Mouse (Mus musculus) midbrain, embryonic 16.5 days (tissue): ENCODE results near the gene Zdhhc7. TPM values are rescaled to one million over a fixed set of nuclear protein-coding genes. Genes with fewer than 3 reads are reported as not detected.

Experiments
- ATAC-seq: fragments of 200-750 bp; cut with Nextera tagmentation; 2 replicates; pipeline ENCODE4 v1.8.0; 2017; ENCODE audit warnings: moderate TSS enrichment
- H3K27ac ChIP-seq: fragments of 300-500 bp; sonication (generic); 2 replicates; pipeline ENCODE4 v1.5.1; 2014; ENCODE audit warnings: mild to moderate bottlenecking, low read length, mixed read lengths
- H3K27me3 ChIP-seq: fragments of 300-500 bp; sonication (generic); 2 replicates; pipeline ENCODE4 v1.6.1; 2014; ENCODE audit warnings: low read depth, low read length, mixed read lengths; ENCODE audit not compliant: control insufficient read depth, insufficient read depth
- H3K36me3 ChIP-seq: fragments of 300-500 bp; sonication (generic); 2 replicates; pipeline ENCODE4 v1.6.1; 2014; ENCODE audit warnings: mild to moderate bottlenecking, low read length, moderate library complexity, mixed read lengths; ENCODE audit not compliant: control insufficient read depth, insufficient read depth
- H3K4me1 ChIP-seq: fragments of 300-500 bp; sonication (generic); 2 replicates; pipeline ENCODE4 v1.6.1; 2014; ENCODE audit warnings: mild to moderate bottlenecking, low read length, mixed read lengths; ENCODE audit not compliant: control insufficient read depth, insufficient read depth
- H3K4me2 ChIP-seq: fragments of 300-500 bp; sonication (generic); 2 replicates; pipeline ENCODE4 v1.6.1; 2014; ENCODE audit warnings: mild to moderate bottlenecking, low read length, mixed read lengths
- H3K4me3 ChIP-seq: fragments of 300-500 bp; sonication (generic); 2 replicates; pipeline ENCODE4 v1.5.1; 2014; ENCODE audit warnings: low read depth, mild to moderate bottlenecking, low read length, moderate library complexity, mixed read lengths
- H3K9ac ChIP-seq: fragments of 300-500 bp; sonication (generic); 2 replicates; pipeline ENCODE4 v1.6.1; 2014; ENCODE audit warnings: low read depth, low read length, mixed read lengths
- H3K9me3 ChIP-seq: fragments of 300-500 bp; sonication (generic); replicated peaks from 2 replicates; pipeline ENCODE4 v1.6.1; 2014; ENCODE audit warnings: mild to moderate bottlenecking, low read length, mixed read lengths; ENCODE audit not compliant: control insufficient read depth, poor library complexity, severe bottlenecking
- WGBS: fragments of 180-500 bp; shearing (Covaris S2); extraction: QIAGEN DNeasy Blood & Tissue Kit; methylation state at CpG from one replicate; pipeline ENCODE4 v1.1.7; 2014; 5-methylcytosine and 5-hydroxymethylcytosine counted together
- polyA plus RNA-seq: library from polyadenylated mRNA; unstranded; fragments of >200 nt; fragmentation: Nextera tagmentation; extraction: Ambion mirVana; gene quantifications from 2 replicates; pipeline ENCODE4 v1.2.1, GENCODE M21; 2015

Zdhhc7 gene
- polyA plus RNA-seq, 1 experiment from 2014 or later: 27.8 TPM

DNA sequence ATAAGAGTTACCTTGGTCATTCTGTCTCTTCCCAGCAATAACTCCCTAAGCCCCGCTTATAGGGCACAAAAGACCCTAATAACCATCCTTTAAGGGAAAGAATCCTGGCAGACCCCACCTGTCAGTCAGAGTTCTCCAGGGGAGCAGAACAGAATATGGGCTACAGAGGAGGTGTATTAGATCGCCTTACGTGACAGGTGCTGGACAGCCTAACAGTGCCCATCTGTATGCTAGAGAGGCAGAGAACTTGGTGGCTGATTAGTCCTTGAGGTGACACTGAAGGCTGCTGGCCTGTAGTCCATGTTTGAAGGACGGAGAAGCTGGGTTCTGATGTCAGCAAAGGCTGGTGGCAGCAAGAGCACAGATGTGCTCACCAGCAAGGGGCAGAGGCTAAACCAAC, 9.7 kb upstream of the Zdhhc7 start:
- H3K9me3 ChIP-seq: no peaks in the 10 kb centered on the region
- H3K4me1 ChIP-seq: peaks cover 10% of the 10 kb centered on the region; the same call in 1 of the 2 replicates
- ATAC-seq: no peak
- no peak overlapping the region for H3K4me3 ChIP-seq
- no peak overlapping the region for H3K4me2 ChIP-seq
- 87% methylated on average over 4 of the region's 4 CpGs for WGBS
- no peaks in the 10 kb centered on the region for H3K27me3 ChIP-seq
- H3K9ac ChIP-seq: no peak overlapping the region
- H3K27ac ChIP-seq: no peak overlapping the region
- no peaks in the 10 kb centered on the region for H3K36me3 ChIP-seq

DNA sequence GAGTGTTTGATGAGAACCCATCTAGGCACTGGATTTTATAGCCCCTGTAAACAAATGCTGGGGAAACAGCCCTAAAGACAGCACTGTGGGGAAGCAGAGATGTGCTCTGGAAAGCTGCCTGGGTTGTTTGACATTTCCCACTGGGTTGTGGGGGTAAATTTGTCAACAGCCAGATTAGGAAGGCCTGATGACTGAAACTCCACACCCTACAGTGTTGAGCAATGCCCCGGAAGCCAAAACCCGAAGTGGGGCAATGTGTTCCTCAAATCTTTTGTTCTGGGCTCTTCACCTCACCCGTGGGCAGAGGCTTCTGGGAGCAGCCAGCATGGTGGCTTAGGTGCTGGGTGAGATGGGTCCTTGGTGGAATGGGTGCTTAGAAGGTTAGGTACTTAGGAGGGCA, 7.9 kb upstream of the Zdhhc7 start:
- Histone ChIP-seq H3K9ac (no peak overlapping the region), H3K4me2 (no peak overlapping the region), H3K27me3 (no peaks in the 10 kb centered on the region), H3K4me1 (peaks cover 6% of the 10 kb centered on the region; the same call in 1 of the 2 replicates), H3K9me3 (no peaks in the 10 kb centered on the region), H3K27ac (no peak overlapping the region), H3K36me3 (no peaks in the 10 kb centered on the region), H3K4me3 (no peak overlapping the region)
- ATAC-seq: no peak
- 67% methylated on average over 3 of the region's 3 CpGs for WGBS

DNA sequence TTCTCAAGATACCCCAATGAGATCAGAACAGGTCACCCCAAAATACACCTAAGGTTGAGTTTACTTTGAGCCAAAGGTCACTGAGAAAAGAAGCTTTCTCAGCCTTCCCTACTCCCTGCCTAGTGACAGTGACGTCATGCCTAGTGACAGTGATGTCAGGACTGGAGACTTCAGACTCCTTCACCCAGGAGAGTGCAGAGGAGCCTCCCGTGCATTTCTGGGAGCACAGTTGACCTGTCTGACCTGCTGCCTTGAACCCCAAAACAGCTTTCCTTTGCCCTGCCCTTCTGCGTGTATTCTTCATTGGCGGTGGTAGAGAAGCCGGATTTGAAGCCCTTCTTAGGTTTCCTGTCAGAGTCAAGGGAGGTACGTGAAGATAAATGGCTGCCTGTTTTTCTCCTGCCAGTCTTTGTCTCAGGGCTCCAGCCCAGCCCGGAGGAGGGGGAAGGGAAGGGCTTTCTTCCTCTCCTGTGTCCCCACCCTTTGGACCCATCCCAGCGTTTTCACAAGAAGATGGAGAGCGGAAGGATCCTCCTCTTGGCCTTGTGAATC, 3.5 kb upstream of the Zdhhc7 start:
- WGBS: 72% methylated on average over 9 of the region's 9 CpGs
- Histone ChIP-seq H3K4me2 (no peak overlapping the region), H3K27ac (no peak overlapping the region), H3K36me3 (no peaks in the 10 kb centered on the region), H3K9me3 (no peaks in the 10 kb centered on the region), H3K27me3 (no peaks in the 10 kb centered on the region), H3K4me1 (peaks cover 18% of the 10 kb centered on the region), H3K9ac (no peak overlapping the region), H3K4me3 (no peak overlapping the region)
- no peak for ATAC-seq

GRCm38 (mm10) chr8:120103916-120104315, 2.6 kb upstream of the Zdhhc7 start:
- no peak for ATAC-seq
- H3K36me3 ChIP-seq: no peaks in the 10 kb centered on the region
- WGBS: 93% methylated on average over 9 of the region's 9 CpGs
- H3K4me1 ChIP-seq: peaks cover 23% of the 10 kb centered on the region
- no peak overlapping the region for H3K27ac ChIP-seq
- H3K4me2 ChIP-seq: no peak overlapping the region
- H3K27me3 ChIP-seq: no peaks in the 10 kb centered on the region
- H3K4me3 ChIP-seq: no peak overlapping the region
- no peaks in the 10 kb centered on the region for H3K9me3 ChIP-seq
- no peak overlapping the region for H3K9ac ChIP-seq

DNA sequence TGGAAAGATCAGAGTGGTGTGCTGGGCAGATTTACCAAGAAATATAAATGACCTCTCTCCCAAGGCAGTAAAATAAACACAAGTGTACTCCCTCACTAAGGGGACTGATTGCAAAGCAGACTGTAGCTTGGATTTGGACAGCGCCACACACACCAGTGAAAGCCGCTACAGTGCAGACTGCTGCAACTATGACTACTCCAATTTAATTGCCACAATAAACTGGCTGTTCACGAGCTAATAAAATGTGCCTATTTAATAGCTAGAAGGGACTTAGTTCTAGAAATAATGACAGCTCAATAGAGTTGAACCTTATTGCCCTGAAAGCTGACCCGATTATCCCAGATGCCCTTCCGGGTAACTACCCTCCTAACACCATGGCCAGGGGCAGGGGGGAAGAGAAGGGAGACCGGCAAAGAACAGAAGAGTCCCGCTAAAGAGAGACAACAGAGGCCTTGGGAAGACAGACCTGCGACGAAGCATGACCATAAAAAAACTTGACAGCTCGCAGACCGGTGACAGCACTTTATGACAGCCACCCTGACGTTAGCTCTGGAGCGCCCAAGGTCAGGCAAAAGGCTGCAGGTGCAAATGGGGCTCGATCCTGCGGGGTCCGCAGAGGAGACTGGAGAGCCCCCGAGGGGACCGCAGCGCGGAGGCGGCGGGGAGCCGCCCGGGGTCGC, 754 bp downstream of the Zdhhc7 start:
- peak; percentile 3; the same call in 1 of the 2 replicates for ATAC-seq
- H3K36me3 ChIP-seq: no peaks in the 10 kb centered on the region

DNA sequence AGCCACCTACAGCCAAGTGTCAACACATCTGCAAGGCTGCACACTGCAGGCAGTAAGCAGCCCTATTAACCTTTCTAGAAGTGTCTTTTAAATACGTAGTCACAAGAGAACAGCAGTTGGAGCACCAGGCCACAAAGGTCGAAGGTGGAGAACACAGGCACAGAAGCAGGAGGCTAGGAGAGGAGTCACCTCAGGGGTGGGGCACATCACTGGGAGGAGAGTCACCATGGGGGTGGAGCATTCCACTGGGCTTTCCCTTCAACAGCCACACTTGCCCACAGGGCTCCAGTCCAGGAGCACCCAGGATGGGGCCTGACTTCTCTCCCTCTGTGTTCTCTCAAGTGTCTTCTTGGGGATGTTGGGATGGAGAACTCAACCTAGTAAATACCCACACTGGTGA, 4.8 kb downstream of the Zdhhc7 start:
- no peak overlapping the region for H3K27ac ChIP-seq
- WGBS: 92% methylated on average over 2 of the region's 2 CpGs

More for the DNA sequence above, 754 bp downstream of the Zdhhc7 start:
- H3K27ac ChIP-seq: peak overlapping the region; percentile 95
- H3K27me3 ChIP-seq: no peaks in the 10 kb centered on the region
- 7% methylated on average over 25 of the region's 25 CpGs for WGBS
- no peaks in the 10 kb centered on the region for H3K9me3 ChIP-seq
- H3K4me2 ChIP-seq: peak overlapping the region; percentile 94
- H3K4me3 ChIP-seq: peak overlapping the region; percentile 96
- peak overlapping the region; percentile 94 for H3K9ac ChIP-seq
- peaks cover 25% of the 10 kb centered on the region for H3K4me1 ChIP-seq

GRCm38 (mm10) chr8:120094801-120095200, 6.5 kb downstream of the Zdhhc7 start:
- Histone ChIP-seq H3K4me3 (no peak overlapping the region), H3K9me3 (no peaks in the 10 kb centered on the region), H3K9ac (no peak overlapping the region), H3K36me3 (peaks cover 18% of the 10 kb centered on the region), H3K4me2 (no peak overlapping the region), H3K4me1 (peaks cover 7% of the 10 kb centered on the region), H3K27me3 (no peaks in the 10 kb centered on the region), H3K27ac (no peak overlapping the region)
- 83% methylated on average over 10 of the region's 10 CpGs for WGBS
- ATAC-seq: no peak

More for the DNA sequence above, 4.8 kb downstream of the Zdhhc7 start:
- no peak overlapping the region for H3K4me3 ChIP-seq
- H3K9ac ChIP-seq: no peak overlapping the region
- no peaks in the 10 kb centered on the region for H3K9me3 ChIP-seq
- no peaks in the 10 kb centered on the region for H3K27me3 ChIP-seq
- H3K4me1 ChIP-seq: peaks cover 15% of the 10 kb centered on the region
- no peak overlapping the region for H3K4me2 ChIP-seq
- H3K36me3 ChIP-seq: peaks cover 6% of the 10 kb centered on the region; the same call in 1 of the 2 replicates
- no peak for ATAC-seq

DNA sequence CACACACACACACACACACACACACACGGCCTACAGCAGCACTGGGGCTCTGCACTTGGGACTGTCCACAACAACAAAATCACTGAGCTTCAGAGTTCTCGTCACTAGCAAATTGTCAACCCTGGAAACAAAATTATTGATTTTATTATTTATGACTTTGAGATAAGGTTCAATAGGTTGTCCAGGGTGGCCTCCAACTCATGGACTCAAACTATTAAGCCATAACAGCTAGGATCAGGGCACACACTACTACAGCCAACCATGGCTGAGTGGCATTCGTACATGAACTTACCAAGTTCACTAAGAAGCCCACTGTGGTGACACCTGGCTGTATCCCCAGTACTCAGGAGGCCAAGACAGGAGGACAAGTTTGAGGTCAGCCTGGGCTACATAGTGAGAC, 8.2 kb downstream of the Zdhhc7 start:
- Histone ChIP-seq H3K9me3 (no peaks in the 10 kb centered on the region), H3K27me3 (no peaks in the 10 kb centered on the region), H3K9ac (no peak overlapping the region), H3K27ac (no peak overlapping the region), H3K36me3 (peaks cover 21% of the 10 kb centered on the region), H3K4me3 (no peak overlapping the region), H3K4me2 (no peak overlapping the region), H3K4me1 (no peaks in the 10 kb centered on the region; the same call in 1 of the 2 replicates)
- WGBS: 91% methylated on average over 3 of the region's 3 CpGs
- ATAC-seq: no peak

DNA sequence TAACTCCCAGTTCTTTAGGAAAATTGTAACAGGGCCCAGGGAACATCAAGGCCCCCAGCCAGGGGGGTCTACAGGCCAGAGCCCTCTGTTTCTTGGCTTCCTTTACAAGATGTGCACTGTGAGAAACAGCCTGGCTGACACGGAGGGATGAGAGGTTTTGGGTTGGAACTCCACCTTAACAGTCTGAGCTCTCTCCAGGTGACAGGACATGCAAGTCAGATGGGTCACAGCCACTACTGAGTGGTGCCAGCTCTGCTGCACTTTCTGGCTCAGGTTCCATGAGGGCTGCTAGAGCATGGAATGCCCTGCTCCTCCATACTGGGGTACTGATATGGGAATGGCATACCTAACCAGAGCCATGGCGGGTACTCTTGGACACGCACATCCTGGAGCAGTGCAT, 10.2 kb downstream of the Zdhhc7 start:
- no peak for ATAC-seq
- H3K36me3 ChIP-seq: peaks cover 35% of the 10 kb centered on the region
- 99% methylated on average over 3 of the region's 3 CpGs for WGBS
- H3K4me3 ChIP-seq: no peak overlapping the region
- no peaks in the 10 kb centered on the region; the same call in 1 of the 2 replicates for H3K4me1 ChIP-seq
- no peak overlapping the region for H3K9ac ChIP-seq
- H3K27ac ChIP-seq: no peak overlapping the region
- H3K9me3 ChIP-seq: no peaks in the 10 kb centered on the region
- no peak overlapping the region for H3K4me2 ChIP-seq
- H3K27me3 ChIP-seq: no peaks in the 10 kb centered on the region
